Mouse (Mus musculus): ENCODE data around the gene Gm9945.
A peak's percentile ranks its signal among the peaks of the same experiment; 100 is the strongest.

The Gm9945 gene

DNA sequence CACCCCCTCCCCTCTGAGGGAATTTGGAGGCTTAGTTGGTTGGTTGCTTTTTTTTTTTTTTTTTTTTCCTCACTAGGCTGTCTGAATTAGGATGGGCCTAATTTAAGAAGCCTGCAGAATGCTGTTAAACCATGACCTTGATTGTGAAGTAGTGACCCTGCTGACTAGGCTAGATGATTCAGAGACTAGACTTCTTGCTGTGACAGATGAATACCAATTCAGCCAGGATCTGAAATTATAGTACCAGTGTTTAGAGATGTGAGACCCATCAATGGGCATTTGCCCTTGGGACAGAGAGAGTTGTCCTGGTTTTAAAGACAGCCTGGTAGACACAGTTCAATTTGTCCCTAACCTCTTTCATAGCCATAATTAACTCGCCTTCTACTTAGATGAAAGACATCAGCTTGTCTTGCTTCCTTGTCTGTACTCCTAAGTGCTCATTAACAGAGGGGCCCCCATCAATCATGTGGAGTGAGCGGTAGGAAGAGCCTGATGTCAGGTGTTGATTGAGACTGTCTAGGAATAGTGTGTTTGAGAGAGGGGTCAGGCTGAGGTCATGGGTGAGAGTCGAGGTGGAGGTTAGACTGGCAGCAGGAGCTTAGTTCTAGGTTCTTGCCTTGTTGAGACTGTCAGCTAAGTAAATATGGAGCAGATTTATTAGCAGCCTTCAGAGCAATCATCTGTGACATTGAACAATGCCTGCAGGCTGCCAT lies 13.4 kb downstream of the Gm9945 start:
- DNase-seq (ENCODE audit: low read depth, low spot score): no peak

DNA sequence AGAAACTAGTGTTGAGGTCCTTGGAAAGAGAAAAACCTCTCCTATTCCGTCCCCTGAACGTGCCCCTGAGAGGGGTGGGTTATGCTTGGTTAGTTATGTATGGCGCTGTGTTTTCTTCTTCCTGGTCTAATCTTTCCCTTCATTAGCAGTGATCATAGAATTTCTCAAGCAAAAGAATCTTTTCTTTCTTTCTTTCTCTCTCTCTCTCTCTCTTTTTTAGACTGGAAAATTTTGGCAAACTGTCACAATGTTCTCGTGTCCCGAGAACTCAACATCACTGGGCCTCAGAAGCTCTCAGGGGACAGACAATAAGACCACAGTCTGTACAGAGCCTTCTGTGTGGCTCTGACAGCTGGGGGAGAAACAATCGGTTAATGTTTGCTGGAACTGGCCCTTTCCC lies 15.5 kb downstream of the Gm9945 start:
- no peak for DNase-seq (ENCODE audit: low read depth, low spot score)

GRCm38 (mm10) chr11:53496946-53497345 lies 17.0 kb downstream of the Gm9945 start:
- DNase-seq (ENCODE audit: low read depth, low spot score): no peak

DNA sequence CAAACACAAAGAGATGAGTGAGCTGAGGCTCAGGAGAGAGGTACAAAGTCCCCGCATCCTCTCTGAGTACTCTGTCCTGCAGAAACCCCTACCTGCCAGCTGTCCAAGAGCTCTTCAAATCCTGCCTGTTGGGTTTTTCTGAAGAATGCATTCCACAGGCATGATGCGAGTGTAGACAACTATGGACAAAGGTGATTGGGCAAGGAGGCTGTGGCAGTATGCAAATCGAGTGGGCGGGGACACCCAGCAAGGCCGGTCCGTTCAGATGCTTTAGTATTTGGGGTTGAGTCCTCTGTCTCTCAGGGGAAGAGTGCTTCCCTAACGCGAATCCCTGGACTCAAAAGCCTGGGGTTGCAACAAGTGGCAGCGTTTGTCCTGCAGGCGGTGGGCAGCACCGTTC lies 20.6 kb downstream of the Gm9945 start:
- DNase-seq (ENCODE audit: low read depth, low spot score): no peak

GRCm38 (mm10) chr11:53502039-53502765 lies 22.2 kb downstream of the Gm9945 start:
- DNase-seq (ENCODE audit: low read depth, low spot score): no peak

GRCm38 (mm10) chr11:53503738-53504137 lies 23.8 kb downstream of the Gm9945 start:
- no peak for DNase-seq (ENCODE audit: low read depth, low spot score)

DNA sequence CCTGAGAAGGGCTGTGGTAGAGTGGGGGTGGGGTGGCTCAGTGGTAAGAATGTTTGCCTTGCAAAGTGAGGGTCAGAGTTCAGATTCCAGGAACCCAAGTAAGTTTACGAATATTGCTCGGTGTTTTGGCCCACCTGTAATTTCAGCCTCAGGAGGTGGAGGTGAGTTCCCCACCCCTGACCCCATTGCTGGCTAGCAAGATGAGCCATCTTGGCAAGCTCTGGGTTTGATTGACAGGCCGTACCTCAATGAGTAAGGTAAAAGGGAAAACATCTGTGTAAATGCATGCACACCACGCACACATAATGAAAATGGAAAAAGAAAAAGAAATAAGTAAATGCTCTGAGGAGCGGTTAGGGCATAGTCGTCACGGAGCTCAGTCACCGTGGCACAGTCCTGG lies 24.4 kb downstream of the Gm9945 start:
- no peak for DNase-seq (ENCODE audit: low read depth, low spot score)

DNA sequence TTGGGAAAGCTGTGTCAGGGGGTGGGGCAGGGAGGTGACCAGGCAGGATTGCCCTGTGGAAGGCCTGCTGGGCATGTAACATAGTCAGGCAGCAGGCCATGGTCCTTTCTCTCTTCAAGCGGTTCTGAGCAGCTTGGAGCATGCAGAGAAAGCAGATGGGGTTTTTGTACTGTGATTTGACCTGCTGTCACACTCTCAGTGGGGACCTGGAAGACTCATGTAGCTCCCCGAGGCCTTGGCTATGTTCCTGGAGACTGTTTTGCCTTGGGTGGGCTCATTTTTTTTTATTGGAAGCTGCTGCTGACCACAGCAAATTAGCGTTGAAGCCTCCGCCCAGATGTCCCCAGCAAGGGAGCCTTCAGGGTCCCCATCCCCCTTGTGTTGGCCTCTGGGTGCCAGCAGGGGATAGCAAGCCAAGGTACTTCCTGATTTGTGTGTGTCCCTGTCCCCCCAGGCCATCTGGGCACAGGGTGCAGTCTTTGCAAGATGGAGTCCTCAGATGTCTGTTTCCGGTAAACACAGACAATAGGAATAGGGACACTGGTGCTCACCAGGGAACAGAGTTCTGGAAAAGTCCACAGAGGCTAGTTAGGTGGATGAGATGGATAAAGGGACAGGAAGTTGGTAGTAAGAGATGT lies 25.2 kb downstream of the Gm9945 start:
- DNase-seq (ENCODE audit: low read depth, low spot score): no peak

- no peak for DNase-seq (ENCODE audit: low read depth, low spot score)
Observed at GRCm38 (mm10) chr11:53507098-53507805, 27.3 kb downstream of the Gm9945 start.

- no peak for DNase-seq (ENCODE audit: low read depth, low spot score)
Observed at GRCm38 (mm10) chr11:53508152-53508551, 28.2 kb downstream of the Gm9945 start.

GRCm38 (mm10) chr11:53508591-53508990 lies 28.6 kb downstream of the Gm9945 start:
- no peak for DNase-seq (ENCODE audit: low read depth, low spot score)

- DNase-seq (ENCODE audit: low read depth, low spot score): no peak
Observed at GRCm38 (mm10) chr11:53510351-53510750, 30.4 kb downstream of the Gm9945 start.

DNA sequence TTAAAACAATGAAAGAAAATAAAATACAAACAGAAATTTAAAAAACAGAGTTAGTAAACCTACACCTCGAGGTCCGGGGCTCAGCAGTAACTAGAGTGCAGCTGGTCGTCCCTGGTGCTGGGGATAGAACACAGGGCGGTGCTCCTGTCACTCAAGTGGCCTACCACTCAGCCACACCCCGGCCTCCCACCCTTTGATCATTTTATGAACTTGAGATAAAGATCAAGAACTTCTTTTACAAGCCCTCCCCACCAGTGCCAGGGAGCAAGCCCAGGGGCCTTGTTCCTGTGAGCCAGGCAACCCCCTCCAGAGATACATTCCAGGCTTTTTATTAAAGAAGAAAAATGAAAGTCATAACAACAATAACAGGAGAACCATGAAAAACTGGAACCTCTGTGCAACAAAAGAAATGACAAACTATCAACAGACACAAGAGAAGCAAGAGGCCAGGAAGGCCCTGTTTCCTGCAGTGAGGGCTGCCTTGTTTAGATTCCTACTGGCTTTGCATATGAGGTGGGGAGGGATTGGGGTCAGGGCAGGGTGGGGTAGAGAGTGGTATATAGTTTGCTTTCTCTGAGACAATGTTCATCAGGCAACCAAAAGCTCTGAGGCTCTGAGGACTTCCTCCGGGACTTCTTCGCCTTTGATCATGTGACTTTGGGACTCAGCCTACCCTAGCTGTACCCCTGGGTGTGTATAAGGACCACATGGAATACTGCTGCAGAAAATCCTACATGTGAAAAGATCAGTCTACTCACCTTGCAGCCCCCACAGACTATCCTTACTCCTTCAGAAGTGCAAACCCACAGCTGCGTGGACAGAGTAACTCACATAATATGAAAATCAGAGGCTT lies 37.0 kb downstream of the Gm9945 start:
- DNase-seq (ENCODE audit: low read depth, low spot score): peak; percentile 61

DNA sequence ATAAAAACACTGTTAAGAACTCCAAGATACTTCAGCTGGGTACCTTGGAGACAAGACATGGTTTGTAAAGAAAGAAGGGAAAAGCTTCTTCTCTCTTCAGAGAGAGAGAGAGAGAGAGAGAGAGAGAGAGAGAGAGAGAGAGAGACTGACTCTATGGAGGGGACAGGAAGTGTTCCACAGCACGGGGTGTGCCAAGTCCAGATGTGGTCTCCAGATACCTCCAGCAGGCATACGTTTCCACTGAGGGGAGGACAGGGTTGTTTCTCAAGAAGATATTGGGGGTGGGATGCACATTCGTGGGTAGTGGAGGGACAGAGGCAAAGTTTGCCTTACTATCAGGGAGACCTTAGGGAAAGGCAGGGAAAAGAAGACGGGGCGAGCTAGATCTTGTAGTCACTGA lies 38.8 kb downstream of the Gm9945 start:
- DNase-seq (ENCODE audit: low read depth, low spot score): peak; percentile 29

- peak; percentile 69 for DNase-seq (ENCODE audit: low read depth, low spot score)
Observed at GRCm38 (mm10) chr11:53519207-53520121, 39.5 kb downstream of the Gm9945 start, which contains the start of gene Sept8. Gene Sept8, plus strand, starts transcription at chr11:53519257.

DNA sequence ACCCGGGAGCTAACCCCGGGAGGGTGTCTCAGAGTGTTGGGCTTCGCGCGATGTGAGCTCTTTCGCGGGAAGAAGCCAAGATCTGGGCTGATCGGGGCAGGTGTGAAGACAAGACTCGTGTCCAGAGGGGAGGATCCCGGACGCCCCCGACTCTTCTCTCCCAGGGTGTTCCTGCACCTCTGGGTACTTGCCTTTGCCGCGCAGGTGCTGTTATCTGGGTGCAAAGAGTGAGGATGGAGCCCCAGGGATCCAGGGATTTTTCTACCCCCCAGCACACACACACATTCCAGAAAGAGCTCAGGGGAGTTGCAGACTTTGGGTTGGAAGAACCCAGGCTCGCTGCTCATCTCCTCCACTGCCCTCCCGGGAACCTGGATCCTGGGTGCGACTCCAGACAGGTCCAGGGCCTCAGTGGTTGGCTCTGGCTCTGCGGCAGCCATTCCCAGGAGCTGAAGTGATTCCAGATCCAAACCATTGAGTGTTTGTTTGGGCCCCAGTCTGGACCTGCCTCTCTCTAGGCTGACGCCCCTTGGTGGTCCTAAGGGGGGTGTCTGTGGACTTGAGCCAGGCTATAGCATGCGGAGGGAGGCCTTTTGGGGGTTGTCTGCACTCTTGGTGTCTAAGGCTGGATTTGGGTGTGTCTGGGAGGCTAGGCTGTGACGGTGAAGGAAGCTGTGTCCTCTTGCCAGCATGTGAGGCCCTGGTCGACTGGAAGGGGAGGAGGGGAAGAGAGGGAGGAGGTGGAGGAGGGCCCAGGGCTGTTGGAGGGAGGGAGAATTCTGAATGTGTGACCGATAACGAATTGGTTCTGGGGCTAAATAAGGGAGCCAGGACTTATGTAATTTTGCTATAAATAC lies 40.4 kb downstream of the Gm9945 start:
- no peak for DNase-seq (ENCODE audit: low read depth, low spot score)

DNA sequence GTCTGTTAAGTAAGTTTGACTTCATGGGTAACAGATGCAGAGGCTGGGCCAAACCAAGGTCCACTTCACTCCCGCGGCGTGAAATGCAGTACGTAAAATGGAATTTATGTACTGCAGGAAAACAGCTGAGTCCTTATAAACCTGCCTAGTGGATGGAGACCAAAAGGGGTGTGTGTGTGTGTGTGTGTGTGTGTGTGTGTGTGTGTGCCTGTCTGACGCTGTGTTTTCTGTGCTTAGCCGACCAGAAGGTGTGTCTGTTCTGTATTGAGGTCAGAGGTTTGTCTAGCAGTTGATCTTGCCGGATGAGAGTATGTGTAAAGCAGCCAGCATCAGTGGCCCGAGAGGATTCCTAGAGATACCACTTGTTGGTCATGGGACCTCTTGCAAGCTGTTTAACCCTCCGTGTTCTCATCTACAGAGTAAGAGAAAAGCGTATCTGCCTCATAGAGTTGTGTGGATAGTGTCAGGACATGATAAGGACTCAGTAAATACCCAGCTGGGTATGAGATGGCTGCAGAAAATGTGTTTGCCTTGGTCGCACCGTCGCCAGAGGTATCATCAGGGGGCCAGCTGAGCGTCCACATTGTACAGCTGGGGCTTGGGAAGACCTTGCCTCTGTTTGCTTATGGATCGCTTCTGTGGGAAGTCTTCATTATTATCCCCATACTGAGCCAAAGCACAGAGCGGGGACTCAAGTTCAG lies 41.3 kb downstream of the Gm9945 start:
- DNase-seq (ENCODE audit: low read depth, low spot score): no peak

- DNase-seq (ENCODE audit: low read depth, low spot score): no peak
Observed at GRCm38 (mm10) chr11:53521821-53522131, 41.8 kb downstream of the Gm9945 start.

- DNase-seq (ENCODE audit: low read depth, low spot score): no peak
Observed at GRCm38 (mm10) chr11:53522362-53522761, 42.4 kb downstream of the Gm9945 start.

Data from CD4-positive helper T cell, adult 2 months (primary cell).